Mouse (Mus musculus) embryonic fibroblast, embryonic 13.5 days (primary cell): ENCODE measurements around the gene Krt18. TPM values are rescaled to one million over a fixed set of nuclear protein-coding genes. Genes with fewer than 3 reads are reported as not detected.
A peak's percentile ranks its signal among the peaks of the same experiment; 100 is the strongest.
"Not testable (repeated sequence)": the region's sequence is repeated elsewhere in the genome, so short reads cannot be mapped to it uniquely, and the experiment has no call there.

Experiments
- H3K27ac ChIP-seq: 2 replicates; pipeline ENCODE4 v1.5.1; 2012; ENCODE audit warnings: low read length, control low read depth, inconsistent platforms; ENCODE audit not compliant: insufficient read depth
- H3K4me1 ChIP-seq: 2 replicates; pipeline ENCODE4 v1.6.1; 2011; ENCODE audit warnings: low read length; ENCODE audit not compliant: control insufficient read depth, insufficient read depth
- H3K4me3 ChIP-seq: 2 replicates; pipeline ENCODE4 v1.5.1; 2011; ENCODE audit warnings: mild to moderate bottlenecking, control low read depth, low read length; ENCODE audit not compliant: insufficient read depth
- CTCF ChIP-seq: IDR thresholded peaks from 2 replicates; pipeline ENCODE4 v1.5.1; 2011; ENCODE audit warnings: mild to moderate bottlenecking, control low read depth, low read length, moderate library complexity, borderline replicate concordance; ENCODE audit not compliant: insufficient read depth
- POLR2A ChIP-seq: IDR thresholded peaks from 2 replicates; pipeline ENCODE4 v1.6.1; 2011; ENCODE audit warnings: low read depth, mild to moderate bottlenecking, control low read depth, low read length, moderate library complexity
- polyA plus RNA-seq: library from polyadenylated mRNA; stranded (reverse); fragments of >200 nt; gene quantifications from 2 replicates; pipeline ENCODE4 v1.2.4, GENCODE M21; 2011; ENCODE audit warnings: low read depth; ENCODE audit not compliant: missing spikeins, insufficient read length

The Krt18 gene
- polyA plus RNA-seq, 1 experiment = 1.6 TPM

DNA sequence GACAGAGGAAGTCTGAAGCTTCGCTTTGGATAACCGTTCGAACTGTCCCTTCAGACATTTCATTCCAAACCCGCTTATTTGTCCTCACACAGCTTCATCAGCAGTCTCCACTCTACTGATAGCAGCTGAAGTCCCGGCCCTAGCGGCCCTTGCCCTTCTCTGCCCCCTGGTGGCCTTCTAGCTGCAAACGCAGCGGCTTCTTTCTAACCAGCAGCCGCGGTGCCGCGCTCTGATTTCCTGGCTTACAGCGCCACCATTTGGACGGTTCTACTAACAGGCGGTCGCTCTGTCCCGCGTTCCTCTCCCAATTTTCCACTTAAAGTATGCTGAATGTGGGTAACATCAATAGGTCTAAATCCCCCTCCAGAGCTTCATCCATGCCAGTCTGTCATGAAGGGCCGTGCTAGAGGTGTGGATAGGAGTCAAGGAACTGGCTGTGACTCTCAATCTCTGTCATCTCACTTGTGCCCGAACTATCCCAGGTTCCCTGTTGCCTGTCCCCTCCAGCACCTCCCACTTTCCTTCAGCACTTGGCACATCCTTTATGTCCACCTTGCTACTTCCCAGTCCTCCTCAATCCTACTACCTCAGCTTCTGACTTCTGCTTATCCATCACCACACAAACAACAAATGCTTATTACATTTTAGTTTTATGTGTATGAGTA lies 37.8 kb downstream of the Krt18 start:
- Histone ChIP-seq H3K4me1 (no peaks in the 10 kb centered on the region), H3K4me3 (no peak overlapping the region), H3K27ac (no peak overlapping the region)
- no peak for TF ChIP-seq POLR2A
- peak; percentile 87 for TF ChIP-seq CTCF

DNA sequence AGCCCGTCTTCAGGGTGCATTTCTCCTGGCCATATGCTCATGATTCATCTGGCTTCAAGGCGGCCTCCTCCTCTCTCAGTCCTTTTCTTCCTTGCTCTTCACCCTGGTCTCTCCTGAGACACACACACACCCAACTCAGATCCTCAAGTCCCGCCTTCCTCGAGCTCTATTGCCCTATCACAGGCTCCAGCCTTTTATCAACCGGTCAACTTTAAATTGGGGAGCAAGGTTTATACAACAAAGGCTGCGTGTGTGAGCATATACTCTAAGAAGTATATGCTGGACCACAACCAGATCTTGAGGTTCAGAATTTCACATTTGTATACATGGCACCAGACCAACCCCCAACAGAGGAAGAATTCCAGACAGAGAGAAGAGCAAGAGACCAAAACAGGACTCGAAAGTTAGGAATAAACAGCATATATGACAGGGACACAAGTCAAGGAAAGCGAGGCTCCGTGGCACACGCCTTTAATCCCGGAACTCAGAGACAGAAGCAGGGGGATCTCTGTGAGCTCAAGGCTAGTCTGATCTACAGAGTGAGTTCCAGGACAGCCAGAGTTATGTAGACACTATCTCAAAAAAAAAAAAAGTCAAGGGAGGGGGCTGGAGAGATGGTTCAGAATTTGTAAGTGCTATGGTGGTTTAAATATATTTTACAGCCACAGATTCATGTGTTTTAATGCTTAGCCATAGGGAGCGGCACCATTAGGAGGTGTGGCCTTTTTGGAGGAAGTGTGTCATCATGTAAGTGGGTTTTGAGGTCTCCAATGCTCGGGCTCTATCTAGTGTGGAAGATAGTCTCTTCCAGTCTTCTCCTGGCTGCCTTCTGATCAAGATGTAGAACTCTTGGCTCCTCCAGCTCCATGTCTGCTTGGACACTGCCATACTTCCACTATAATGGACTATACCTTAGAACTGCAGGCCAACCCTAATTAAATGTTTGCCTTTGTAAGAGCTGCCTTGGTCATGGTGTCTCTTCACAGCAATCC lies 42.8 kb downstream of the Krt18 start:
- no peak for TF ChIP-seq CTCF

DNA sequence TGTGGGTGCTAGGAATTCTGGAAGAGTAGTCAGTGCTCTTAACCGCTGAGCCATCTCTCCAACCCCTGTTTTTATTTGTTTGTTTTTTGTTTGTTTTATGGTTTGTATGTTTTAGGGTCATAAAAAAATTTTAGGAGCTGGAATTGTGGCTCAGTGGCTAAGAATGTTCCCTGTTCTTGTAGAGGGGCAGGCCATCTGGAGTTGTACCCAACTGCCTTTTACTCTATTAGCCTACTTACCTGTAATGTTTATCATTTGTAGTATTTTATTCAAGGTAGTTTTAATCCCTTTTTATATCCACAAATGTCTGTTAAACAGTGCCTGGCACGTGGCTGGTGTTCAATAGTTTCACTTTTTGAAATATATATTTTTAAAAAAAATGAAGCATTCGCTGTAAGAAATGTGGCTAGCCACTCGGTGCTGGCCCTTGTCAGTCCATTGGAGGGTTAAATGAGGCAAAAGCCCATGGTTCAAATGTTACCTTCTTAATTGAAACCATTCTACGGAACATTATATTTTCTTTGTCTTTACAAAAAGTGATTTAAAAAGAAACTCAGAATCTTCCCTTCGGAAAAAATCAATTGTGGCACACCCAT lies 45.1 kb downstream of the Krt18 start:
- TF ChIP-seq CTCF (no peak), POLR2A (0 out of 2 replicates have a peak, but pooled peaks have one; percentile 14)
- Histone ChIP-seq H3K4me3 (peak overlapping the region; percentile 21; the same call in 1 of the 2 replicates), H3K4me1 (peaks cover 4% of the 10 kb centered on the region; the same call in 1 of the 2 replicates), H3K27ac (peak overlapping the region; percentile 20; the same call in 1 of the 2 replicates)

More for the DNA sequence above, 42.8 kb downstream of the Krt18 start:
- Histone ChIP-seq H3K4me3 (no peak overlapping the region), H3K4me1 (peaks cover 4% of the 10 kb centered on the region; the same call in 1 of the 2 replicates), H3K27ac (no peak overlapping the region)

GRCm38 (mm10) chr15:102073559-102074069 lies 45.6 kb downstream of the Krt18 start, which contains the start of gene Eif4b:
Gene Eif4b (plus strand): TSS chr15:102073773.
- Histone ChIP-seq H3K27ac (peak within 1 kb of the TSS; percentile 94), H3K4me1 (peaks cover 4% of the 10 kb centered on the region; the same call in 1 of the 2 replicates), H3K4me3 (peak within 1 kb of the TSS; percentile 84)
- peak; percentile 82 for TF ChIP-seq POLR2A
- no peak for TF ChIP-seq CTCF

DNA sequence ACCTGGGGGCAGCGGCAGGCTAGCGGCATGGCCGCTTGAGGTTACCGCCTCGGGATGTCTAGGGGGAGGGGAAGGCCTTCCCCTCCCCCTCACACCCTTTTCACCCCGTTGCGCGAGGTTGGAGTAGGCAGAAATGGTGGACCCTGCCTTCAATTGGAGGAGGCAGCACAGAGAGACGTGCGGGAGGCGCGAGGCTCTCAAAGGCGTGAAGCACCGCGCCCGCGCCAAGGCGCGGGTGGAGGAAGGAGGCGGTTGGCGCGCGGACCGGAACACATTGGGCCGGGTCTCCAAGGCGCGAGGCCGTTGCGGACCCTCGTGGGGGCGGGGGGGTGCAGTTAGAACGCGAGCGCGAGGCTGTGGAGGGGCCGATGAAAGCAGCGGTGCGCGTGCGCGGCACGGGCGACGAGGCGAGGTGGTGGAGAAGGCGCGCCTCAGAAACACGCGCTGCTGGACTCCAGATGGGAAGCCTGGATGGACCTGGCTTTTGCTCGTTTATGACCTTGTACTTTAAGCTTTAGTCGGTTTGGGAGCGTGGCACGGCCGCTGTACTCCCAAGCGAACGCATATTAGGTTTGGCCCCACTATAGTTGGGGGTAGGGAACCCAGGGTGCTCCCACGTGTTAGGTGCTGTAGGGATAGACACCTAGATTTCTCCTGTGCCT lies 46.2 kb downstream of the Krt18 start:
- Histone ChIP-seq H3K27ac (peak overlapping the region; percentile 94), H3K4me1 (peaks cover 4% of the 10 kb centered on the region; the same call in 1 of the 2 replicates), H3K4me3 (peak overlapping the region; percentile 84)
- no peak for TF ChIP-seq CTCF
- peak; percentile 43; the same call in 1 of the 2 replicates for TF ChIP-seq POLR2A

DNA sequence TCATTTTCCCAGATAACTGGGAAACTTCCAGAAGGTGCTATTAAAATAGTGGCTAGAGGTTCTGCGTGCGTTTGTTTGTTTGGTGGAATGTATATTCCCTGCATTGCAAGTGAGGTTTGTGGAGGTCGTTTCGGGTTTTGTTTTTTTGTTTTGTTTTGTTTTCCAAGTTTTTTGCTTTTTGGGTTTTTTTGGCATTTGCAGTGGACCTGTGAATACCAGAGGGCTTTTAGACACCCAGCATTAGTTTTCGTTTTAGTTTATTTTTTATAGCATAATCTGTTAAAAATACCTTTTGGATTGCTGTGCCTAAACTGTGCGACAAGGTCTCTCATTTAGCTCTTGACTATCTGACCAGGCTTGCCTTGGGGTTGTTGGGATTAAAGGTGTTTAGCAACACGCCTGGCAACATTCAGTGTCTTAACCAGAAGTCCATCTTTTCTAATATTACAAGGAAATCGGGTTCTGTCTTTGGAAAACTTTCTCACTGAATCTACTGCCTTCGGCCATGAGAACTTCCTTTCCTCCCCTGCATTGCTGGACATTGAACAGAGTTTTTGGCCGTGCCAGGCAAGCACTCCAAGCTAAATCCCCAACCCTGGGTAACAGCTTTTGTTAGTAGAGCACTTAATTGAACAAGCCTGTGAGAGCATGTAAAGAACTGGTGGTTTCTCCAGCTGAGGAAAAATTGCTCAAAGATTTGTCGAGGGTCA lies 47.1 kb downstream of the Krt18 start:
- Histone ChIP-seq H3K4me1 (peaks cover 4% of the 10 kb centered on the region; the same call in 1 of the 2 replicates), H3K4me3 (peak overlapping the region; percentile 84), H3K27ac (0 out of 2 replicates have a peak overlapping the region, but pooled peaks have one; percentile 14)
- TF ChIP-seq POLR2A (no peak), CTCF (no peak)

DNA sequence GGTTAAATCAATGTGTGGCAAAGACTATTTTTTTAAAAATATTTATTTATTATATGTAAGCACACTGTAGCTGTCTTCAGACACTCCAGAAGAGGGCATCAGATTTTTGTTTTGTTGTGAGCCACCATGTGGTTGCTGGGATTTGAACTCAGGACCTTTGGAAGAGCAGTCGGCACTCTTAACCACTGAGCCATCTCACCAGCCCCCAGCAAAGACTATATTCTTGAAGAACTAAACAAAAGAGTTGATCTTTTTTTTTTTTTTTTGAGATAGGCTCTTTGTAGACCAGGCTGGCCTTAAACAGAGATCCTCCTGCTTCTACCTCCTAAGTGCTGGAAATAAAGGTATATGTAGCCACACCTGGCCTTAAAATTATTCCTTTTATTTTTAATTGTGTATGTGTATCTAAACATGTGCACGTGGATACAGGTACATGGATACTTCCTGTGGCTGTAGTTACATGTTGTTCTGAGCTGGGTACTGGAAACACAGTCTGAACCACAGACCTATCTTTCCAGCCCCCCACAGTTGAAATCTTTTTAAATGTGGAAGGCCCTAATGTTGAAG lies 49.2 kb downstream of the Krt18 start:
- Histone ChIP-seq H3K27ac (no peak overlapping the region), H3K4me3 (no peak overlapping the region), H3K4me1 (peaks cover 8% of the 10 kb centered on the region; the same call in 1 of the 2 replicates)
- TF ChIP-seq POLR2A (no peak), CTCF (no peak)

- Histone ChIP-seq H3K4me1 (peaks cover 8% of the 10 kb centered on the region; the same call in 1 of the 2 replicates), H3K27ac (no peak overlapping the region), H3K4me3 (no peak overlapping the region)
- TF ChIP-seq POLR2A (no peak), CTCF (no peak)
These were observed 51.2 kb downstream of the Krt18 start for GRCm38 (mm10) chr15:102079221-102079620.

GRCm38 (mm10) chr15:102079924-102080323 lies 51.9 kb downstream of the Krt18 start:
- not testable (repeated sequence) for H3K4me3 ChIP-seq, H3K4me1 ChIP-seq

More at GRCm38 (mm10) chr15:102079924-102080323, 51.9 kb downstream of the Krt18 start:
- H3K27ac ChIP-seq = not testable (repeated sequence)
